Mouse (Mus musculus): ENCODE data around the gene Rnf150. TPM values are rescaled to one million over a fixed set of nuclear protein-coding genes. Genes with fewer than 3 reads are reported as not detected.

Gene Rnf150
- polyA plus RNA-seq, 1 experiment from 2014 or later = 0.55 TPM

- Histone ChIP-seq H3K27ac (replicated peaks) (no peak overlapping the region), H3K9ac (ENCODE audit: low read length) (no peak overlapping the region), H3K4me1 (replicated peaks; ENCODE audit: control insufficient read depth, insufficient read depth) (0 out of 2 replicates have a peak, but pooled peaks cover 2% of the 10 kb centered on the region), H3K27me3 (ENCODE audit: control insufficient read depth, insufficient read depth, low read length) (no peaks in the 10 kb centered on the region), H3K4me3 (ENCODE audit: low read depth, low read length) (no peak overlapping the region), H3K9me3 (ENCODE audit: control insufficient read depth, low read length) (no peaks in the 10 kb centered on the region), H3K4me2 (replicated peaks; ENCODE audit: low read depth) (no peak overlapping the region), H3K36me3 (ENCODE audit: control insufficient read depth, insufficient read depth, low read length) (no peaks in the 10 kb centered on the region)
- WGBS = 34% methylated on average over 3 of the region's 3 CpGs
- DNase-seq (ENCODE audit: low spot score) = no peak
- TF ChIP-seq EP300 (optimal IDR thresholded peaks at IDR 0.05) (no peak), CTCF (IDR thresholded peaks at IDR 0.05; ENCODE audit: low read depth) (no peak)
- ATAC-seq (ENCODE audit: low FRiP score, low TSS enrichment) = no peak
These were observed 96.3 kb downstream of the Rnf150 start for GRCm38 (mm10) chr8:82959491-82959890.

- H3K36me3 ChIP-seq (ENCODE audit: control insufficient read depth, insufficient read depth, low read length) = no peaks in the 10 kb centered on the region
- TF ChIP-seq EP300 (optimal IDR thresholded peaks at IDR 0.05) (no peak), CTCF (IDR thresholded peaks at IDR 0.05; ENCODE audit: low read depth) (no peak)
- ATAC-seq (ENCODE audit: low FRiP score, low TSS enrichment) (no peak), DNase-seq (ENCODE audit: low spot score) (no peak)
- WGBS = 69% methylated on average over 2 of the region's 2 CpGs
- 0 out of 2 replicates have a peak, but pooled peaks cover 2% of the 10 kb centered on the region for H3K4me1 ChIP-seq (replicated peaks; ENCODE audit: control insufficient read depth, insufficient read depth)
- no peak overlapping the region for H3K27ac ChIP-seq (replicated peaks)
- no peak overlapping the region for H3K4me2 ChIP-seq (replicated peaks; ENCODE audit: low read depth)
- no peaks in the 10 kb centered on the region for H3K9me3 ChIP-seq (ENCODE audit: control insufficient read depth, low read length)
- H3K4me3 ChIP-seq (ENCODE audit: low read depth, low read length) = no peak overlapping the region
- H3K27me3 ChIP-seq (ENCODE audit: control insufficient read depth, insufficient read depth, low read length) = no peaks in the 10 kb centered on the region
- no peak overlapping the region for H3K9ac ChIP-seq (ENCODE audit: low read length)
These were observed 96.9 kb downstream of the Rnf150 start for GRCm38 (mm10) chr8:82959980-82960610.

DNA sequence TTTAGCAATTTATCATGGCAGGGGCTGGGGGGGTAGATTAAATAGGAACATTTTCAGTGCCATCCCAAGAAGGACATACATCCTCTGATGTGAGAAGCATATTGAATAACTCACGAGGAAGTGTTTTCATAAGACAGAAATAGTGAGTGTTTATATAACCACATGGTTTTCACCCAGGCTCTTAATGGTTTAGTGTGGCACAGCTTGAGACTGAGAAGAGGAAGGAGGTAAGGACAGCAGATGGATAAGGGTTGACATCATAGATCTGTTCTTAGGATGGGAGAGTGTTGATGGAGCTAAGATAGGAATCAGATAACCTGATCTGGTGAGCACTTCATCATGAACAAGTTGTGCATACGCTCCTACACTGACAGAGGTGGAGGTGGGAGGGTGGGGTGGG is 101.4 kb downstream of the Rnf150 start:
- Histone ChIP-seq H3K27me3 (ENCODE audit: control insufficient read depth, insufficient read depth, low read length) (no peaks in the 10 kb centered on the region), H3K4me2 (replicated peaks; ENCODE audit: low read depth) (no peak overlapping the region), H3K4me3 (ENCODE audit: low read depth, low read length) (no peak overlapping the region), H3K4me1 (replicated peaks; ENCODE audit: control insufficient read depth, insufficient read depth) (0 out of 2 replicates have a peak, but pooled peaks cover 2% of the 10 kb centered on the region), H3K9ac (ENCODE audit: low read length) (no peak overlapping the region), H3K27ac (replicated peaks) (no peak overlapping the region), H3K9me3 (ENCODE audit: control insufficient read depth, low read length) (no peaks in the 10 kb centered on the region), H3K36me3 (ENCODE audit: control insufficient read depth, insufficient read depth, low read length) (no peaks in the 10 kb centered on the region)
- DNase-seq (ENCODE audit: low spot score) (no peak), ATAC-seq (ENCODE audit: low FRiP score, low TSS enrichment) (no peak)
- TF ChIP-seq EP300 (optimal IDR thresholded peaks at IDR 0.05) = no peak
- TF ChIP-seq CTCF (IDR thresholded peaks at IDR 0.05; ENCODE audit: low read depth) = no peak
- WGBS = 67% methylated on average over 2 of the region's 2 CpGs

DNA sequence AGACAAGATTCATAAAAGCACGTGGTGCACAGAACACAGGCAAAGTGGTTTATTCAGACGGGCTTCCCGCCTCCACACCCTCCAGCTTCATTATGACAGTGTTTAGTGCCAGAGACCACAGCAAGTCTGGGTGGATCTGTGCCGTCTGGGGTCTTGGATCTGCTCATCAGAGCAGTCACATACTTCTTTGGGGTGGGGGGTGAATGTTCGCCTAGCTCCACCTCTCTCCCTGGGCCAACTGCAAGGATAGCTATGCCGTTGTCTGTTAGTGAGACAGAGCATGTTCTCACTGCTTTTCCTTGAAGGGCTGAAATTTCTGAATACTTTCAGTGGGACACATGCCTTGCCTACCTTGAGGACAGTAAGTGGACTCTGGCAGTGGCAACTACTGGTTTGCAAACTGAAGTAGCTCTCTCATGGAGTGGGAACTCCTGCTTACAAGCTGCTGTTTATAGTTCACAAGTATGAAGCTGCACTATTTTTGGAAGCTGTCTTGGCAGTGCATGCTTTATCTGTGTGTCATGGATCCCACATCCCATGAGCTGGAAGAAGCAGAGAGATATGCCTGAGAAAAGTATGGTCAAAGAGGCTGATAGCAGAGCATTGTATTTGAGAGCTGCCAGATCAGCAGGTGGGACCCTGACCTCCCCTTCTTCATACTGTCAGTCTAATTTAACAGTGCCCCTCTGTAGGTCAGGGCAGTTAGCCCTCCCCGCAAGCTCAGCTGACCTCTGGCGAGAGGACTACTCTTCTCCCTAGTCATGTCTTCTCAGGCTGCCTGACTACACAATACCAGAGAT is 104.9 kb downstream of the Rnf150 start:
- Histone ChIP-seq H3K27me3 (ENCODE audit: control insufficient read depth, insufficient read depth, low read length) (no peaks in the 10 kb centered on the region), H3K4me2 (replicated peaks; ENCODE audit: low read depth) (no peak overlapping the region), H3K4me1 (replicated peaks; ENCODE audit: control insufficient read depth, insufficient read depth) (no peaks in the 10 kb centered on the region), H3K9ac (ENCODE audit: low read length) (no peak overlapping the region), H3K4me3 (ENCODE audit: low read depth, low read length) (no peak overlapping the region), H3K9me3 (ENCODE audit: control insufficient read depth, low read length) (no peaks in the 10 kb centered on the region), H3K27ac (replicated peaks) (peak overlapping the region; percentile 31; the same call in 1 of the 2 replicates), H3K36me3 (ENCODE audit: control insufficient read depth, insufficient read depth, low read length) (no peaks in the 10 kb centered on the region)
- TF ChIP-seq EP300 (optimal IDR thresholded peaks at IDR 0.05) (no peak), CTCF (IDR thresholded peaks at IDR 0.05; ENCODE audit: low read depth) (no peak)
- WGBS = 51% methylated on average over 8 of the region's 8 CpGs
- ATAC-seq (ENCODE audit: low FRiP score, low TSS enrichment) (peak; percentile 45; the same call in 1 of the 2 replicates), DNase-seq (ENCODE audit: low spot score) (no peak)

DNA sequence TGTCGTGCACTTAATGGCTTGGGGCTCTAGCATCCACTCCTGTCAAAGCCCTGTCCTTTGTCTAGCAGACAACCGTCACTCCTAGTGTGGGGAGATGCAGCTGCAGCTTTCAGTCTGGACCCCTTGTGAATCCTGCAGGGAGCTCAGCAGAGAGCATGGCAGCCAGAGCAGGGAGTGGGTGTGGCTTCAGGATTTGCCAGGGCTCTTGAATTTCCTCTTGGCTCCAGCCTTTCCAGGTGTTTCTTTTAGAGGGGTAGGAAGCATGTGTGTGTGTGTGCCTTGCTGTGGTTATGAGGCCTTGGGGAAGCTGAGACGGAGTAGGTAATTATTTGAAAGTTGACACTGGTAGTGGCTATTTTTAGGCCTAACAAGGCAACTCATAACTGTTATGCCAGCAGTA is 106.8 kb downstream of the Rnf150 start:
- TF ChIP-seq EP300 (optimal IDR thresholded peaks at IDR 0.05) = no peak
- TF ChIP-seq CTCF (IDR thresholded peaks at IDR 0.05; ENCODE audit: low read depth) = no peak
- ATAC-seq (ENCODE audit: low FRiP score, low TSS enrichment) = 0 out of 2 replicates have a peak, but pooled peaks have one; percentile 6

GRCm38 (mm10) chr8:82972812-82973211 is 109.7 kb downstream of the Rnf150 start:
- no peaks in the 10 kb centered on the region for H3K27me3 ChIP-seq (ENCODE audit: control insufficient read depth, insufficient read depth, low read length)
- no peak overlapping the region for H3K27ac ChIP-seq (replicated peaks)
- no peaks in the 10 kb centered on the region for H3K4me1 ChIP-seq (replicated peaks; ENCODE audit: control insufficient read depth, insufficient read depth)
- TF ChIP-seq EP300 (optimal IDR thresholded peaks at IDR 0.05) (no peak), CTCF (IDR thresholded peaks at IDR 0.05; ENCODE audit: low read depth) (no peak)
- no peaks in the 10 kb centered on the region for H3K36me3 ChIP-seq (ENCODE audit: control insufficient read depth, insufficient read depth, low read length)
- H3K4me3 ChIP-seq (ENCODE audit: low read depth, low read length) = no peak overlapping the region
- no peak overlapping the region for H3K9ac ChIP-seq (ENCODE audit: low read length)
- no peak overlapping the region for H3K4me2 ChIP-seq (replicated peaks; ENCODE audit: low read depth)
- 62% methylated on average over 3 of the region's 3 CpGs for WGBS
- no peak for ATAC-seq (ENCODE audit: low FRiP score, low TSS enrichment)
- no peak for DNase-seq (ENCODE audit: low spot score)
- no peaks in the 10 kb centered on the region for H3K9me3 ChIP-seq (ENCODE audit: control insufficient read depth, low read length)

More for the DNA sequence above, 106.8 kb downstream of the Rnf150 start:
- Histone ChIP-seq H3K4me3 (ENCODE audit: low read depth, low read length) (no peak overlapping the region), H3K27ac (replicated peaks) (no peak overlapping the region), H3K27me3 (ENCODE audit: control insufficient read depth, insufficient read depth, low read length) (no peaks in the 10 kb centered on the region), H3K9ac (ENCODE audit: low read length) (no peak overlapping the region), H3K4me2 (replicated peaks; ENCODE audit: low read depth) (no peak overlapping the region), H3K36me3 (ENCODE audit: control insufficient read depth, insufficient read depth, low read length) (no peaks in the 10 kb centered on the region), H3K9me3 (ENCODE audit: control insufficient read depth, low read length) (no peaks in the 10 kb centered on the region), H3K4me1 (replicated peaks; ENCODE audit: control insufficient read depth, insufficient read depth) (no peaks in the 10 kb centered on the region)
- 44% methylated on average over 3 of the region's 3 CpGs for WGBS
- DNase-seq (ENCODE audit: low spot score) = peak; percentile 29

All from stomach, postnatal 0 days (tissue).